Mouse (Mus musculus) kidney, adult 2 months (tissue): ENCODE results near the gene Creb3l4. TPM values are rescaled to one million over a fixed set of nuclear protein-coding genes. Genes with fewer than 3 reads are reported as not detected.
"Not testable (repeated sequence)": the region's sequence is repeated elsewhere in the genome, so short reads cannot be mapped to it uniquely, and the experiment has no call there.

ENCODE experiments used
- DNase-seq: peaks from one replicate; pipeline ENCODE4 v3.0.0; 2021
- H3K27ac ChIP-seq: fragments of 200-500 bp; 2 replicates; pipeline ENCODE4 v1.5.1; 2012; ENCODE audit warnings: low read depth, low read length, control low read depth, inconsistent platforms; ENCODE audit not compliant: insufficient read depth
- H3K27me3 ChIP-seq: fragments of 200-500 bp; replicated peaks from 2 replicates; pipeline ENCODE4 v1.6.1; 2012; ENCODE audit warnings: mild to moderate bottlenecking, moderate library complexity, low read length, inconsistent platforms; ENCODE audit not compliant: control insufficient read depth, insufficient read depth
- H3K36me3 ChIP-seq: fragments of 200-500 bp; 2 replicates; pipeline ENCODE4 v1.6.1; 2012; ENCODE audit warnings: mild to moderate bottlenecking, moderate library complexity, low read length, inconsistent platforms; ENCODE audit not compliant: control insufficient read depth, insufficient read depth
- H3K4me1 ChIP-seq: fragments of 200-500 bp; 2 replicates; pipeline ENCODE4 v1.6.1; 2011; ENCODE audit warnings: low read length; ENCODE audit not compliant: control insufficient read depth, insufficient read depth
- H3K4me3 ChIP-seq: fragments of 200-500 bp; 2 replicates; pipeline ENCODE4 v1.5.1; 2011; ENCODE audit warnings: mild to moderate bottlenecking, low read depth, low read length, control low read depth; ENCODE audit not compliant: insufficient read depth
- CTCF ChIP-seq: fragments of 200-500 bp; conservative IDR thresholded peaks from 2 replicates; pipeline ENCODE4 v1.5.1; 2011; ENCODE audit warnings: low read depth, mild to moderate bottlenecking, control low read depth, low read length, moderate library complexity, mixed read lengths; ENCODE audit not compliant: insufficient read depth, insufficient read length
- POLR2A ChIP-seq: fragments of 200-500 bp; IDR thresholded peaks from one replicate; pipeline ENCODE4 v1.6.1; 2011; ENCODE audit warnings: low read depth, low read length, control low read depth
- WGBS: fragments of 180-500 bp; shearing (Covaris S2); methylation state at CpG from one replicate; pipeline ENCODE4 v1.1.7; 2018; 5-methylcytosine and 5-hydroxymethylcytosine counted together
- polyA plus RNA-seq: library from polyadenylated mRNA; depleted of rRNA; stranded (reverse); fragments of >200 nt; gene quantifications from 2 replicates; pipeline ENCODE4 v1.2.3, GENCODE M21; 2012

Creb3l4 gene
- polyA plus RNA-seq, 1 experiment, result 1.0 TPM

GRCm38 (mm10) chr3:90253653-90254418, 10.5 kb upstream of the Creb3l4 start, which contains the start of gene Crtc2:
Crtc2 (plus strand) TSS chr3:90254163.
- Histone ChIP-seq H3K27me3 (no peaks in the 10 kb centered on the region), H3K4me1 (peaks cover 6% of the 10 kb centered on the region; the same call in 1 of the 2 replicates), H3K27ac (peak within 1 kb of the TSS; percentile 81), H3K4me3 (peak within 1 kb of the TSS; percentile 91), H3K36me3 (no peaks in the 10 kb centered on the region)
- TF ChIP-seq POLR2A (no peak), CTCF (no peak)
- under 1% methylated on average over 40 of the region's 40 CpGs for WGBS
- DNase-seq, result peak; percentile 98

GRCm38 (mm10) chr3:90253174-90253573, 9.9 kb upstream of the Creb3l4 start:
- WGBS, result 75% methylated on average over 1 of the region's 1 CpGs
- H3K27ac ChIP-seq, H3K4me1 ChIP-seq, DNase-seq, H3K27me3 ChIP-seq, H3K4me3 ChIP-seq, H3K36me3 ChIP-seq: not testable (repeated sequence)

DNA sequence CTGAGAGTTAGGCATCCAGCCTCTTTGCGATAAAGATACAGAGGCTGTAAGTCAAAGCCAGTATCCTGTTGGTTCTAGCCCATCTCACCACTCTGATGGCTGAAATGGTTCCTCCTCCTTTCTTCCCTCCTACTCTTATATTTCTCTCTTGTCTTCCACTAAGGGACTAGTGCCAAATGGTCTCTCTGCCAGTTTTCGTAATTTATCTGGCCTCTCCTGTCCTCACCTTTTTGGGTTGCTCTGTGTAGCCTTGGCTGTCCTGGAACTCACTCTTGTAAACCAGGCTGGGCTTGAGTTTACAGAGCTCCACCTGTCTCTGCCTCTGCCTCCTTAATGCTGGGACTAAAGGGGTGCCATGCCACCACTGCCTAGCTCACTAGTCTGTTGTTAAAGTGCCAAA, 9.3 kb upstream of the Creb3l4 start:
- not testable (repeated sequence) for H3K4me3 ChIP-seq, H3K27me3 ChIP-seq, H3K4me1 ChIP-seq, DNase-seq, H3K36me3 ChIP-seq, H3K27ac ChIP-seq
- 81% methylated on average over 2 of the region's 2 CpGs for WGBS

- H3K27me3 ChIP-seq, H3K27ac ChIP-seq, DNase-seq, H3K36me3 ChIP-seq, H3K4me3 ChIP-seq, H3K4me1 ChIP-seq: not testable (repeated sequence)
- 93% methylated on average over 10 of the region's 12 CpGs for WGBS
Measured at GRCm38 (mm10) chr3:90251731-90252226, 8.5 kb upstream of the Creb3l4 start.

DNA sequence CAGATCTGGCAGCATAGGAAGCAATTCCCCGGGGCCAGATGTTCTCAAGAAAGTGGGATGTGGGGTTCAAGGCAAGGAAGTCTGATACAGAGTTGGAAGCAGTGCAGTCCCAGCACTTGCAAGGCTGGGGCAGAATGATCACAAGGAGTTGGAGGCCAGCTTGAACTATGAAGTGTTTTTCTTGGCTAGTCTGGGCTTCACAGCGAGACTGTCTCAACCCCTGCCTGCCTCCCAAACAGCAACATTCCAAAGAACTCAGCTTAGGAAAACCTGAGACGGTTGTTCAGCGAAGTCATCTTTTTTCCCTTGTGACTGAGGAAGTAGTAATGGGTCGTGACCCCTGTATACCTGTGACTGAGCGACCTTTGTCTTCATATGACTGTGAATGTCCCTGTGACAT, 7.5 kb upstream of the Creb3l4 start:
- peak; percentile 27 for DNase-seq
- WGBS, result 64% methylated on average over 6 of the region's 6 CpGs
- TF ChIP-seq POLR2A (no peak), CTCF (no peak)
- Histone ChIP-seq H3K4me1 (peaks cover 6% of the 10 kb centered on the region; the same call in 1 of the 2 replicates), H3K36me3 (no peaks in the 10 kb centered on the region), H3K4me3 (no peak overlapping the region), H3K27ac (no peak overlapping the region), H3K27me3 (no peaks in the 10 kb centered on the region)

DNA sequence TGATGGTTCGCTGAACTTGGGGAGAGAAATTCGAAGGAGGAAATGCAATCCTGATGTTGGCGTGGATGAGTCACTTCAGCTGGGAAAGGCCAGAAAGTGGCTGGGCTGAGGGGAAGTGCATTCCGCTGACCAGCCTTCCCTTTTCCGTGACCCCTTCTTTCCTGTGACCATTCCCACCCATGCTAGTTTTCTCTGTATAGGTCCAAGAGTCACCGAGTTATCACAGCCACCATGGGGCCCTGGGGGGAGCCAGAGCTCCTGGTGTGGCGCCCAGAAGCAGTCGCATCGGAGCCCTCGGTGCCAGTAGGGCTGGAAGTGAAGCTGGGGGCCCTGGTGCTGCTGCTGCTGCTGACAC, 5.4 kb upstream of the Creb3l4 start:
- H3K36me3 ChIP-seq, result no peaks in the 10 kb centered on the region
- WGBS, result 1% methylated on average over 10 of the region's 10 CpGs
- H3K4me3 ChIP-seq, result peak overlapping the region; percentile 86
- peak; percentile 55 for DNase-seq
- no peaks in the 10 kb centered on the region; the same call in 1 of the 2 replicates for H3K4me1 ChIP-seq
- TF ChIP-seq CTCF (no peak), POLR2A (no peak)
- H3K27me3 ChIP-seq, result no peaks in the 10 kb centered on the region
- peak overlapping the region; percentile 94 for H3K27ac ChIP-seq

DNA sequence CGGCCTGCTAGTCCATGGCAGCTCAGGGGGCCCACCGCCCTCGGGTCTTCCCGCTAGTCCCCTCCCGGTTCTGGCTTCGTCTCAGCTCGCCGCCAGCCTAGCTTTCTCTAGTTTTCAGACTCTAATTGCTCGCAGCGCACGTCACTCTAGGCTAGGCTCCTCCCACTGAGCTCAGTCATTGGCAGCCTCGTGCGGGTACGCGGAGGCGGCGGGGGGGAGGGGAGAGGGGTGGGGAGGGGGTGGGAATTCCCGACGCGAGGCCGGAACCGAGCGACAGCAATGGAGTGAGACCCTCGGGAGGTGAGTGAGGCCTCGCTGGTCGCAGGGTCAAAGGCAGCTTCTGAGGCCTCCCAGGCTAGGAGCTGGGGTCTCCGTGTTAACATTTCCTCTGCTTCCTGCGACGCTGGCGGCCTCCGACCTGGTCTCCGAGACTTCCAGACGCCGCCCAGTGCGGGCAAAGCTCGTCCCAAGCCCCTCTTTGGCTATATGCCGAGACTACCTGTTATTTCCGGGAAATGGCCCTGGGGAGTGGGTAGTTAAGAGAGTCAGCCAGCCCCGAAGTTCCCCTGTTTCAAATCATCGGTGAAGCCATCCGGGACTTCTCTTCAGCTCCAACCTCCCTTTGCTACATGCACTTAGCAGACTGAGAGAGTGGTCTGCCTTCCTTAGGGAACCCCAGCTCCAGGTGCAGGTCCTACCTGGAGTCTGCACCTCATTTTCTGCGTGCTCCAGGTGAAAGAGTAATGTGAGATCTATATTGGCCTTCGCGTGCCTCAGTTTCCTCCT, 4.8 kb upstream of the Creb3l4 start, which contains the start of gene Slc39a1:
Gene Slc39a1 (plus strand): TSS at position 213 of the 786 bp plus-strand sequence.
- H3K4me3 ChIP-seq, result peak within 1 kb of the TSS; percentile 86
- under 1% methylated on average over 44 of the region's 44 CpGs for WGBS
- no peaks in the 10 kb centered on the region for H3K27me3 ChIP-seq
- no peaks in the 10 kb centered on the region for H3K36me3 ChIP-seq
- DNase-seq, result peak; percentile 98
- H3K4me1 ChIP-seq, result no peaks in the 10 kb centered on the region; the same call in 1 of the 2 replicates
- H3K27ac ChIP-seq, result peak within 1 kb of the TSS; percentile 94
- TF ChIP-seq CTCF (no peak), POLR2A (no peak)
